Mouse (Mus musculus) heart, embryonic 14.5 days (tissue): ENCODE measurements around the gene Jade2. TPM values are rescaled to one million over a fixed set of nuclear protein-coding genes. Genes with fewer than 3 reads are reported as not detected.

Experiments
- ATAC-seq: fragments of 200-750 bp; cut with Nextera tagmentation; 2 replicates; pipeline ENCODE4 v1.8.0; 2017; ENCODE audit warnings: low read depth, moderate TSS enrichment; ENCODE audit not compliant: insufficient number of reproducible peaks, insufficient read depth, low FRiP score
- H3K27ac ChIP-seq, 2 experiments: fragments of 200-500 bp in 1 of 2; fragments of 300-500 bp in 1 of 2; sonication (generic) in 1 of 2; replicated peaks in 1 of 2; 2 replicates each; pipeline ENCODE4 v1.5.1; 2012 to 2014; ENCODE audit warnings: low read depth in 2 of 2, low read length in 2 of 2, control low read depth in 1 of 2, mild to moderate bottlenecking in 1 of 2, mixed read lengths in 1 of 2; ENCODE audit not compliant: control insufficient read depth in 1 of 2, insufficient read depth in 1 of 2
- H3K27me3 ChIP-seq: fragments of 300-500 bp; sonication (generic); 2 replicates; pipeline ENCODE4 v1.6.1; 2014; ENCODE audit warnings: mild to moderate bottlenecking, low read length, control low read depth; ENCODE audit not compliant: control insufficient read depth, insufficient read depth
- H3K36me3 ChIP-seq: fragments of 300-500 bp; sonication (generic); 2 replicates; pipeline ENCODE4 v1.6.1; 2014; ENCODE audit warnings: mild to moderate bottlenecking, control low read depth, low read length, mixed read lengths; ENCODE audit not compliant: control insufficient read depth, insufficient read depth
- H3K4me1 ChIP-seq, 2 experiments: fragments of 200-500 bp in 1 of 2; fragments of 300-500 bp in 1 of 2; sonication (generic) in 1 of 2; 2 replicates each; pipeline ENCODE4 v1.6.1; 2012 to 2014; ENCODE audit warnings: low read length in 2 of 2, control low read depth in 1 of 2, mixed read lengths in 1 of 2; ENCODE audit not compliant: control insufficient read depth in 2 of 2, insufficient read depth in 2 of 2
- H3K4me2 ChIP-seq: fragments of 300-500 bp; sonication (generic); 2 replicates; pipeline ENCODE4 v1.6.1; 2014; ENCODE audit warnings: mild to moderate bottlenecking, low read length
- H3K4me3 ChIP-seq, 2 experiments: fragments of 200-500 bp in 1 of 2; fragments of 300-500 bp in 1 of 2; sonication (generic) in 1 of 2; 2 replicates each; pipeline ENCODE4 v1.5.1; 2012 to 2014; ENCODE audit warnings: low read length in 2 of 2, mild to moderate bottlenecking in 2 of 2, control low read depth in 1 of 2, low read depth in 1 of 2, moderate library complexity in 1 of 2; ENCODE audit not compliant: control insufficient read depth in 1 of 2, insufficient read depth in 1 of 2
- H3K9ac ChIP-seq: fragments of 300-500 bp; sonication (generic); 2 replicates; pipeline ENCODE4 v1.6.1; 2014; ENCODE audit warnings: mild to moderate bottlenecking, low read length
- H3K9me3 ChIP-seq: fragments of 300-500 bp; sonication (generic); 2 replicates; pipeline ENCODE4 v1.6.1; 2016; ENCODE audit warnings: low read length, control low read depth; ENCODE audit not compliant: control insufficient read depth
- WGBS: fragments of 180-500 bp; shearing (Covaris S2); extraction: QIAGEN DNeasy Blood & Tissue Kit; methylation state at CpG from one replicate; pipeline ENCODE4 v1.1.7; 2014; 5-methylcytosine and 5-hydroxymethylcytosine counted together
- polyA plus RNA-seq: library from polyadenylated mRNA; unstranded; fragments of >200 nt; fragmentation: Nextera tagmentation; extraction: Ambion mirVana; gene quantifications from 2 replicates; pipeline ENCODE4 v1.2.1, GENCODE M21; 2014

The Jade2 gene
- polyA plus RNA-seq, 1 experiment from 2014 or later = 0.61 TPM

DNA sequence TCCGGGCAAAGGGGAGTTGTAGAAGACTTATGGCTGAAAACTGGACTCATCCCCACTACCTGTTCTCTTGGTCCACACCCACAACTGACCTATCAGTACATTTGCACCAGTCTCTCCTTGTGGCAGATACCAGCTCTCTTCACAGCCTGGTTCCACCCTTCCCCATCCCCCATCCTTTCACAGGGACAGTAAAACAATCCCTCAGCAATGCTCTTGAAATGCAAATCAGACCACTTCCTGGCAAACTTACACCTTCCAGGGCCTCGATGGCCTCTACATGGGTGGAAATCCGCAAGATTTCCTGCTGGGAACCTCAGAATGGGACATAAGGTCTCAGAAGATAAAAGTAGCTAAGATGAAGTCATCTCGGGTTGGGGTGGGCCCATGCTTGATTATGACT lies 34.7 kb downstream of the Jade2 start:
- Histone ChIP-seq H3K4me1 (peaks cover 0 to 9% of the 10 kb centered on the region in 2 experiments; a peak in 2 of 4 replicates), H3K4me3 (no peak overlapping the region), H3K9me3 (no peaks in the 10 kb centered on the region), H3K36me3 (no peaks in the 10 kb centered on the region; the same call in 1 of the 2 replicates), H3K9ac (no peak overlapping the region), H3K27me3 (no peaks in the 10 kb centered on the region), H3K27ac (no peak overlapping the region), H3K4me2 (no peak overlapping the region)
- no peak for ATAC-seq
- 32% methylated on average over 4 of the region's 4 CpGs for WGBS

DNA sequence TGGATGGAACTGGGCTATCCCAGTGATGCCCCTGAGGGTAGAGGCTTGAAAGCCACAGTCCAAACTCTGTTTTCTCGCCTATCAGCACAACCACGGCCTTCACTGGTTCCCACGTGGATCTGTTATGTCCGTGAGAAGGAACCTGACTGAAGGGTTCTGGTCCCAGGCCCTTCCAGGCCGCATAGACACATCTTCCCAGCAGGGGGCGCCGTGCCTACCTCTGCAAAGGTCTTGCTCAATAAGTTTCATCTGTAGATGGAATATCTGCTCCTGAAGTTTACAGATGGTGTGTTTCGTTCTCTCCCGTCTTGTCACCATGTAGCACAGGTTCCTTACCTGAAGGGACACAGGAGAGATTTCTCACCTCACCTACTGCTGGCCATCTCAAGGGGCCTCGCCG lies 36.6 kb downstream of the Jade2 start:
- Histone ChIP-seq H3K4me2 (no peak overlapping the region), H3K4me3 (no peak overlapping the region), H3K27me3 (no peaks in the 10 kb centered on the region), H3K27ac (no peak overlapping the region), H3K9me3 (no peaks in the 10 kb centered on the region), H3K9ac (no peak overlapping the region), H3K36me3 (peaks cover 3% of the 10 kb centered on the region; the same call in 1 of the 2 replicates), H3K4me1 (peaks cover 0 to 9% of the 10 kb centered on the region in 2 experiments; a peak in 2 of 4 replicates)
- ATAC-seq = no peak
- 31% methylated on average over 11 of the region's 11 CpGs for WGBS

DNA sequence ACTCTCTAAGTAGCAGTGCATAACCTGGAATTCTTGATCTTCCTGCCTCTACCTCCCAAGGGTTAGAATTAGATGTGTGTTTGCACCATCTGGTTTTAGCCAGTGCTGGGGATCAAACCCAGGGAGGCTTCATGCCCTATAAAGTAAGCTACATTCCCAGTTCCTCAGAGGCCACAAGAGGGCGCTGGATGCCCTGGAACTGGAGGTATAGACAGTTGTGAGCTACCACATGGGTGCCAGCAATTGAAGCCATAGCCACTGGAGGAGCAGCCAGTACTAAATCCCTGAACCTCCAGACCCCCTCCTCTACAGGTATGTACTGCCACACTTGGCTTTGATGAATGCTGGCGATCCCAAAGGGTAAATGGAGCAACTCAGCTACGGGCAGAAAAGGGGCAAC lies 37.5 kb downstream of the Jade2 start:
- Histone ChIP-seq H3K4me3 (no peak overlapping the region), H3K4me2 (no peak overlapping the region), H3K9ac (no peak overlapping the region), H3K4me1 (peaks cover 0 to 9% of the 10 kb centered on the region in 2 experiments; a peak in 2 of 4 replicates), H3K36me3 (peaks cover 3% of the 10 kb centered on the region; the same call in 1 of the 2 replicates), H3K27ac (no peak overlapping the region), H3K9me3 (no peaks in the 10 kb centered on the region), H3K27me3 (no peaks in the 10 kb centered on the region)
- no peak for ATAC-seq
- 72% methylated on average over 3 of the region's 3 CpGs for WGBS

DNA sequence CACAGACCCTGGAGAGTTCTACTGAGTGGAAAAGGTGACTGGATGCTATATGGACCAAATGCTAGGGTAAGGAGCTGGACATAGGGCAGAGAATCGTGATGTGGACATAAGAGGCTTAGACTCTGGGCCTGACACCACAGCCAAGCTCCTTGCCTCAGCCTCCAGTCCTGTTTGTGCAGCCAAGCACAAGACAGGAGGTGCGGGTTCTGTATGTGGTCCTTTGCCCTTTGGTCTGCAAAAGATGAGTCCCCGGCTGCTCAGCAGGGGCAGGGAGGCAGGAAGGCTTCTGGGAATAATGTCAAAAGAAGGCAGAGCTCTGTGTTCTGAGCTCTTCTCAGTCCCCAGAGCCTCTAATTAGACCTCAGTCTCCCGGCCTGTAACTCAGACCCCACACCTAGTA lies 38.6 kb downstream of the Jade2 start:
- Histone ChIP-seq H3K27me3 (no peaks in the 10 kb centered on the region), H3K27ac (no peak overlapping the region), H3K9ac (no peak overlapping the region), H3K4me3 (no peak overlapping the region), H3K9me3 (no peaks in the 10 kb centered on the region), H3K36me3 (peaks cover 3% of the 10 kb centered on the region; the same call in 1 of the 2 replicates), H3K4me2 (no peak overlapping the region), H3K4me1 (peaks cover 0 to under 1% of the 10 kb centered on the region in 2 experiments; a peak in 1 of 4 replicates)
- ATAC-seq = no peak
- 90% methylated on average over 4 of the region's 4 CpGs for WGBS

DNA sequence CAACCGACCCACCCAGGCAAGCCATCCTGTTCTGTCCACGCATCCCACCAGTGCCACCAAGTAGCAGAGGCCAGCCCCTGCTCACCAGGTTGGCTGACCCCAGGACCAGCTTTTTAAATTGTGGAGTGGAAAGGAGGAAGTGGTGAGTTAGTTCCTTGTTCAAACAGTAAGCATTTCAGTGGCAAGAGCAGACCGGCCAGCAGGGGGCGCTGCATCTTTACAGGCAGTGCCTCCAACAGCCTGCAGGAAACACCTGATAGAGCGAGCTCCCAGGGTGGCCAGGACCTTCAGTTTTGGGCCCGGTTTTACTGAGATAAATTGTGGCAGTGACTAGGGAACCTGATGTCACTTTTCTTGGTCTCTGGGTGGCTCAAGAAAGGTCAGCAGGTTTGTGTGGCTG lies 39.7 kb downstream of the Jade2 start:
- Histone ChIP-seq H3K27me3 (no peaks in the 10 kb centered on the region), H3K4me2 (no peak overlapping the region), H3K4me3 (no peak overlapping the region), H3K9me3 (no peaks in the 10 kb centered on the region), H3K27ac (no peak overlapping the region), H3K9ac (no peak overlapping the region), H3K36me3 (peaks cover 3% of the 10 kb centered on the region; the same call in 1 of the 2 replicates), H3K4me1 (no peaks in the 10 kb centered on the region)
- 29% methylated on average over 6 of the region's 6 CpGs for WGBS
- no peak for ATAC-seq

DNA sequence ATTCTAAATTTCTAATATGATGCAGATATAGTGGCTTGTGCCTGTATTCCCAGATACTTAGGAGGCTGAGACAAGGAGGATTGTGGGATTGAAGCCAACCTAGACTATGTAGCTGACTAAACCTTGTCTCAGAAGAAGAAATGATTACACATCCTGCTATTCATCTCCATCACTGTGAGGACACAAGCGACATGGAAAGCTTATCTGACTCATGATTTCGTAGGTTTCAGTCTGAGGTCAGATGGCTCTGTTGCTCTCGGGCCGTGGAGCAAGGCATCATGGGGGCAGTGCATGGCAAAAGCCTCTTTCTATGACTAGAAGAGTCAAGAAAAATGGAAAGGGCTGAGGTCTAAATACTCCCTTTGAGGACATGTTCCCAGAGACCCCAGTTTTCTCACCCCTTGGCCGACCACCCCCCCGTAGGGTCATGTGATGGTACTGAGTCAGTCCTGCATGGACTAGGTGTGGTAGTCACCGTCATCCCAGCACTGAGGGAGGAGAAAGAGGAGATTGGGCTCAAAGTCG lies 45.4 kb downstream of the Jade2 start:
- no peak overlapping the region for H3K9ac ChIP-seq
- H3K9me3 ChIP-seq = no peaks in the 10 kb centered on the region
- WGBS = 82% methylated on average over 8 of the region's 8 CpGs
- H3K4me3 ChIP-seq = no peak overlapping the region
- H3K27ac ChIP-seq = no peak overlapping the region
- H3K27me3 ChIP-seq = no peaks in the 10 kb centered on the region
- ATAC-seq = no peak
- peaks cover 3% of the 10 kb centered on the region; the same call in 1 of the 2 replicates for H3K36me3 ChIP-seq
- H3K4me1 ChIP-seq = no peaks in the 10 kb centered on the region
- no peak overlapping the region for H3K4me2 ChIP-seq

DNA sequence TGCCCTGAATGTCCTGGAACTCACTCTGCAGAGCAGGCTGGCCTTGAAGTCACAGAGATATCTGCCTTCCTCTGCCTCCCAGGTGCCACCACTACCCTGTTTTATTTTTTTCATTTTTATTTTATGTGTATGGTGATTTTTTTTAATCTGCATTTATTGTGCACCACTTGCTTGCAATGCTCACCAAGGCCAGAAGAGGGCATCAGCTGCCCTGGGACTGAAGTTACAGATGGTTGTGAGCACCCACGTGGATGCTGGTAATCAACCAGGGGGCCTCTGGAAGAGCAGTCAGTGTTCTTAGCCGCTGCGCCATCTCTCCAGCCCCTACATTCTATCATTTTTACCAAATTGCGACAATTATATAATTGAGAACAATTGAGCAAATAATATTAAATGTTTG lies 46.2 kb downstream of the Jade2 start:
- H3K9me3 ChIP-seq = no peaks in the 10 kb centered on the region
- ATAC-seq = no peak
- H3K27me3 ChIP-seq = no peaks in the 10 kb centered on the region
- H3K9ac ChIP-seq = no peak overlapping the region
- no peaks in the 10 kb centered on the region for H3K36me3 ChIP-seq
- H3K4me2 ChIP-seq = no peak overlapping the region
- H3K4me3 ChIP-seq = no peak overlapping the region
- no peaks in the 10 kb centered on the region for H3K4me1 ChIP-seq
- 79% methylated on average over 4 of the region's 4 CpGs for WGBS
- H3K27ac ChIP-seq = no peak overlapping the region

DNA sequence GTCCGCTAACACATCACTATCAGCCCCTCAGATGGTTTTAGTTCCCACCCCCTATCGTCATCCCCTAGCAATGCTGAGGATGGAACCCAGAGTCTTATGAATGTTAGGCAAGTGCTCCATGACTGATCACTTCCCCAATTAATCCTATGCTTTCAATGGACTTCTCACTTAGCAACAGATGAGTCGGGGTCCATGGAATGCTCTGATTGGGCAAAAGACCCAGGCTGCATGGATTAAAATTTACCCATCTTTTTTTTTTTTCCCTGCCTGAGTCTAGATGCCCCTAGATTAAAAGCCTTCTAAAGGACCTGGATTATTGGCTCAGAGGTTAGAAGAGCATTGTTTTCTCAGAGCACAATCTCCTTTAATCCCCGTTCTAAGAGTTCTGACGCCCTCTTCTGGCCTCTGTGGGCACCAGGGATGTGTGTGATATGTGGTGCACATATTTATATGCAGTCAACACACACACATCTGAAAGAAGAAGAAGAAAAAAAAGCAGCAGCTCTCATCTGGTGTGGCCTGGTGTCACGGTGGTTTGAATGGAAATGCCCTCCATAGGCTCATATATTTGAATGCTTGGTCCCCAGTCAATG lies 47.7 kb downstream of the Jade2 start:
- no peaks in the 10 kb centered on the region for H3K36me3 ChIP-seq
- no peak overlapping the region for H3K4me2 ChIP-seq
- no peak overlapping the region for H3K4me3 ChIP-seq
- H3K9ac ChIP-seq = no peak overlapping the region
- no peaks in the 10 kb centered on the region for H3K27me3 ChIP-seq
- WGBS = 57% methylated on average over 6 of the region's 6 CpGs
- 0 out of 4 replicates have a peak, but pooled peaks cover 0 to 3% of the 10 kb centered on the region in 2 experiments for H3K4me1 ChIP-seq
- H3K9me3 ChIP-seq = no peaks in the 10 kb centered on the region
- ATAC-seq = no peak
- H3K27ac ChIP-seq = no peak overlapping the region
